Mouse (Mus musculus) neutrophil, adult 83 days (primary cell): ENCODE data around the gene Ccdc38. TPM values are rescaled to one million over a fixed set of nuclear protein-coding genes. Genes with fewer than 3 reads are reported as not detected.

Experiments
- total RNA-seq, 2 experiments: library from RNA; stranded (reverse); gene quantifications; one replicate each; pipeline ENCODE4 v1.2.4; 2023

The Ccdc38 gene
- not detected for total RNA-seq

DNA sequence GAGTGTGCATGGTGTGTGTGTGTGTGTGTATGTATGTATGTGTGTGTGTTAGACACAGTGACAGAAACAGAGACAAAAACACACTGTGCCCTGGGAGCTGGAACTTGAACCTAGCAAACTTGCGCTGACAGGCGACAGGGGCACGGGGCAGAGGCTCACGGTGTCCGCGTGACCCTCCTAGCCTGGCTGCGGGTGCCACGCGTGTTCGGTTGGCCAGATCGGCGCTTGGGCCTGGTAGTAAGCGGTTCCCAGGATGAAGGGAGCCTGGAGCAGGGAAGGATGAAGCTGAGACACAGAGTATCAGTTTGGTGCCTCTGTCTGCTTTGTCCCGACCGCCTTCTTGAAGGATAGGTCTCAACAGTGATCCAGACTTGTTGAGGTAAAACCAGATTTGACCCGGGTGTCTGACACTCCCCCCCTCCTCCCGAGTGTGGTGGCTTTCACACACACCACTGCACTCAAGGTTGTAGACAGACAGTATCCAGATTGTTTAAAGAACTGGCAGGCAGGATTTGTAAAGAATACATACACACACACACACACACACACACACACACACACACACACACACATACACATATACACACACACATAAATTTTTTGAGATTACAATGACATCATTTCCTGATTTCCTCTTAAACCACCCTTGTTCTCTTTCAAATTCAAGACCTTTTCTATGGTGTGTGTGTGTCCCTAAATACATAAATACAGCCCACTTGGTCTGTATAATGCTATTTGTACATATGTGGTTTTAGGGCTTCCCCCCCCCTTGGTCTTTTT lies at the start of gene Ccdc38:
Ccdc38 (plus strand) TSS at position 202 of the 780 bp plus-strand sequence.

DNA sequence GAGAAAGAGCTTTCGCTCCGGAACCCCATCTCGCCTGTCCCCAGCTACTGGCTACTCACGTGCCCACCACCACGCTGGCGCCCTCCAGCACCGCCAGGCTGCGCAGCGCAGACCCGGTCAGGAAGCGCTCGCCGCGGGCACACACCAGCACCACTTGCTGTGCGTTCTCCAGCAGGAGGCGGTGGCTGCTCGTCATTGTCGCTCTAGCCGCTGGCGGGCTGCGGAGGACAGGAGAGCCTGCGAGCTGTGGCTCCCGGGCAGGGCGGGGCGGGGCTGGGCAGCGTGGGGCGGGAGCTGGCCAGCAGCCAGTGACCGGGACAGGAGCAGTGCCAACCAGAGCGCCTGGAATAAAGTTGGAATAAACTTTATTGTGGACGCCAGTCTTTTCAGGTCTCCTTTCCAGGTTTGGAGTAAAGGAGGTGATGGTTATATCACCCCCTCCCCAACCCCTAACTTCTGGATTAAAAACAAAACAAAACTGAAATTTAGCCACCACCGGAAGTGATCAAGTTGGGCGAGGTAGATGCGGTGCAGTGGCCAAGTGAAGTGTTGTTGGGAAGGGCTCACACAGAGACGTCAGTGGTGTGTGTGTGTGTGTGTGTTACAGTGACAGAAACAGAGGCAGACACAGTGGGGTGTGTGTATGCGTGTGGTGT lies 529 bp upstream of the Ccdc38 start, which contains the start of gene Amdhd1:
Amdhd1 (minus strand) TSS at position 259 of the 656 bp plus-strand sequence.

DNA sequence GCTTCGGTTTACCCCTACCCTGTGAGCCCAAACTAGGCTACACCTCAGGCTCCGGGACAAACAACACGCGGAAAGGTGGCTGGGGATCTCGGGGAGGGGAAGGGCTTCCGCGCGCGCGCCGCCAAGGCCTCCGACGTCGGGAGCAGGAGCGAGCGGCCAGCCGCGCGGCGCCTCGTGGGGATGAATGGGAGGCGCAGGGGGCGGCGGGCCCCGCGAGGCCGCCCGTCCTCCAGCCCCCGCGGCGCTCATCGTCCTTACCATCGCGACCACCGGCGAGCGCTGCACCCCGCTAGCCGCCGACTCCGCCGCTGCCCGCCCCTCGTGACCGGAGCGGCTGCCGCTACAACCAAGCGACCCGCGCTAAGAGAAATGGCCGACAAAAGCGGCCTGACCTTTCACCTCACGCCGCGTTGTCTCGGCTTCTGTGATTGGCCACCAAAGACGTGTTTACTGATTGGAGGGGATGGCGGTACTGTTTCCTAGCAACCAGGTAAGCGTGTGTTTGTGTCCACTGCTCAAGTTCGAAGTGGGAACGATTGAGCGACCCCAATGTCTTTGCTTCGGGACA lies 48.9 kb downstream of the Ccdc38 start, which contains the start of gene Snrpf:
Snrpf (minus strand) TSS at position 426 of the 568 bp plus-strand sequence.

Other genes with a start within 250 kb of the Ccdc38 start
- gene Elk3, start 229.5 kb upstream of the Ccdc38 start, total RNA-seq: 10 to 100 TPM; 22.5 to 24.8 TPM
- gene Lta4h, start 87.2 kb upstream of the Ccdc38 start, total RNA-seq: 100 to 1,000 TPM; 484 to 508 TPM
- 1 to 10 TPM; 7.1 to 8.4 TPM for gene Hal, start 51.9 kb upstream of the Ccdc38 start, total RNA-seq
- not detected for gene Amdhd1, start 599 bp upstream of the Ccdc38 start, total RNA-seq
- 10 to 100 TPM; 13.3 to 21.3 TPM for gene Snrpf, start 49.1 kb downstream of the Ccdc38 start, total RNA-seq
- 1 to 10 TPM in 1 of 2 experiments, under 1 TPM in 1; 0.93 to 1.1 TPM for gene Ntn4, start 100.0 kb downstream of the Ccdc38 start, total RNA-seq